Mouse (Mus musculus) T-helper 1 cell (primary cell): ENCODE data around the gene Olfr1259.
"Not testable (repeated sequence)": the region's sequence is repeated elsewhere in the genome, so short reads cannot be mapped to it uniquely, and the experiment has no call there.

Source experiments
- in situ Hi-C: fragments of 300-600 bp; cut with MboI, MseI; formaldehyde crosslinking; loops from one replicate; pipeline ENCODE4 v1.15.1; 2025; ENCODE audit warnings: high pct_unique_total_duplicates

The Olfr1259 gene

DNA sequence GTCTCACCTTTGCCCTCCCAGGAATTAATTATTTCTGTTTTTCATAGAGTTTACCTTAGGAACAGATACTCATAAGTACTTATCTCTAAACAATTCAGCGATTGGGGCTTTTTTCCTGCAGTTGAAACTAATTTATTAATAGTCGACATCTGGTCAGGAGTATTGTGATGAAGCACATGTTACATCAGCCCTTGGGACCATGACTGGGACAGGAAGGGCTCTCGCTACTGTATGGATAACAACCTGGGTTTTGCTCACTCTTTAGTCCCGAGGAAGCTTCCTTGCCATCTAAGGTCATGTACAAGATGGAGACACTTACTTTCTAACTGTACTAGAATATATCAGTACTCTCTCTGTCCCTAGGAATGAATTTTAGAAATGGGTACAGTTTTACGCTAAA lies at the start of gene Olfr1259:
Gene Olfr1259 (minus strand): TSS at position 101 of the 400 bp plus-strand sequence.
- in situ Hi-C loops, result no loop called here

DNA sequence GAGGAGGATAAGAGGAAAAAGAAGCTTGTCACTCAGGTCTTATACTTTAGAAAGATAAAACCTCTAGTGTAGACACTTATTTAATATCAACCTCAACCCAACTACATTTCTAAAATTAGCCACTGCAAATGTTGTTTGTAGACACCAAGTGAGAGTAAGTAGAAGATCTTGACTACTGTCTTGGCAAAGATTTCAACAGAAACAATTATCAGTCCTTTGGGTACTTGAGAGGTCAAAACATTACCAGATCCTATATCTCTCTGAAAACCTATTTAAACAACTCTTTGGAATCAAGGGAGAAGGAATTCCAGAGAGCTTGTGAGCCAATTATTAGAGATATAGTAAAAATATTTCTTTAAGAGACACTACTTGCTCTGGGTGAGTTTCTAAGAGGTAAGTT lies 42.5 kb upstream of the Olfr1259 start, which contains the start of gene Olfr1261:
Gene Olfr1261 (plus strand): TSS at position 301 of the 400 bp plus-strand sequence.
- in situ Hi-C loops, result no loop called here

DNA sequence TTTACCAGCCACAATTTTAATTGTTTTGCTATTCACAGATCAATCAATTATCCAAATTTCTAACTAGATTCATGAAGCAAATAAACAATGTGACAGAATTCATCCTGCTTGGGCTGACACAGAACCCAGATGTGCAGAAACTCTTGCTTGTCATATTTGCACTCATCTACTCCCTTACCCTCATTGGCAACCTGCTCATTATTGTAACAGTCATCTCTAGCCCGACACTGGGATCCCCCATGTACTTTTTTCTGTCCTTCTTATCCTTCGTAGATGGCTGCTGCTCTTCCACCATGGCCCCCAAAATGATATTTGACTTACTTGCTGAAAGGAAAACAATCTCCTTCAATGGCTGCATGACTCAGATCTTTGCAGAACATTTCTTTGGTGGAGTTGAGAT lies 29.2 kb upstream of the Olfr1259 start:
- in situ Hi-C loops, result no loop called here

DNA sequence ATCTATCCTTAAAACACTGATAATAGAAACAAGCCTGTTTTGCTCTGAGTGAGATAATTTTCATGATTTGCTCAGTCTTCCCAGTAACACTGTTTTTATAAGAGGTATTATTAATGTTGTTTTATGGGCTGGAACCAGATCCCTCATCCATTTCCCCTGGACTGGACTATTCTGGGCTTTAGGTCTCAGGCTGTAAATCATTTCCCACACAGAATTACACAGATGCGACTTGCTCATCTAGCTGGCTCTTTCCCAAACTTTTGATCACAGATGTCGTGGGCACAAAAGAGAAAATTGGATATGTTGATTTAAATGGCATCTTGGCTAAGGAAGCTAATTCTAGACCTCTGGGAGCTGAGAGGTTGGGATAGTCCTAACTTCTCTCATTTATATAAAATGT lies 25.7 kb upstream of the Olfr1259 start, which contains the start of gene Olfr1260:
Gene Olfr1260 (plus strand): TSS at position 157 of the 400 bp plus-strand sequence.
- in situ Hi-C loops, result no loop called here

DNA sequence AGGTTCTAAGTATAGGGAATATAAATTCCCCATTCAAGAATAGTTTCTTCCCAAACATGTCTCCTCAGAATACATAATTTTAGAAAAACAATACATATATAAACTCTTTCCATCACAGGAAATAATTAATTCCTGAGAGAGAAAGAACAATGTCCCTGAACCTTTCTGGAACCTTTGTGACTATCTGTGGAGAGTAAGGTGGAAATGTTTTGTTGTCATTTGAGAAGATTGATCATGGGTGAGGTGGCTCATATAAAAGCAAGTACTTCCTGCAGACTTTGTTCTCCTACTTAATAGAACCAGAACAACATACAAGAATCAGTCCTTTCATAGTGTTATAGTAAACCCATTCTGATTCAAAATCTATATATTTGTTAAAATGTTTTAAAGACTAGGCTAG lies 21.5 kb downstream of the Olfr1259 start, which contains the start of gene Olfr1258:
Gene Olfr1258 (plus strand): TSS at position 301 of the 400 bp plus-strand sequence.
- in situ Hi-C loops, result no loop called here

DNA sequence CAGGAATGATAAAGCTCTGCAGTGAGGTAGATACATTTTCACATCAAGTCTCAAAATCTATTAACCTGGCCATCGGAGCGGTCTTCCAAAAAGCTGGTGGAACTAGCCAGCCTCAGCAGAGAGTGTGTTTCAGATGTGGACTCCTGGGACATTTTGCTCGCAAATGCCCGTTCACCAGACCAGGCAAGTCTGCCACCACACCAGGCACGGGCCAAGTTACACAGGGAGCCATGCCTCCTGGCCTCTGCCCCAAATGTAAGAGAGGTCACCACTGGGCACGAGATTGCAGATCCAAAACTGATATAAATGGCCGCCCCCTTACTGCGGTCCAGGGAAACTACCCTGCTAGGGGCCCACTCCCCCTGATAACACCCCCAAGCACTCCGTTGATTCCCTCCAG lies 35.8 kb downstream of the Olfr1259 start:
- in situ Hi-C loops, result not testable (repeated sequence)
